Mouse (Mus musculus): Measurements from ENCODE around the gene Gna12. TPM values are rescaled to one million over a fixed set of nuclear protein-coding genes. Genes with fewer than 3 reads are reported as not detected.

Gene Gna12
- polyA plus RNA-seq (2015; fragmentation: Nextera tagmentation; extraction: Ambion mirVana): 9.3 and 11.0 TPM in 2 replicates

DNA sequence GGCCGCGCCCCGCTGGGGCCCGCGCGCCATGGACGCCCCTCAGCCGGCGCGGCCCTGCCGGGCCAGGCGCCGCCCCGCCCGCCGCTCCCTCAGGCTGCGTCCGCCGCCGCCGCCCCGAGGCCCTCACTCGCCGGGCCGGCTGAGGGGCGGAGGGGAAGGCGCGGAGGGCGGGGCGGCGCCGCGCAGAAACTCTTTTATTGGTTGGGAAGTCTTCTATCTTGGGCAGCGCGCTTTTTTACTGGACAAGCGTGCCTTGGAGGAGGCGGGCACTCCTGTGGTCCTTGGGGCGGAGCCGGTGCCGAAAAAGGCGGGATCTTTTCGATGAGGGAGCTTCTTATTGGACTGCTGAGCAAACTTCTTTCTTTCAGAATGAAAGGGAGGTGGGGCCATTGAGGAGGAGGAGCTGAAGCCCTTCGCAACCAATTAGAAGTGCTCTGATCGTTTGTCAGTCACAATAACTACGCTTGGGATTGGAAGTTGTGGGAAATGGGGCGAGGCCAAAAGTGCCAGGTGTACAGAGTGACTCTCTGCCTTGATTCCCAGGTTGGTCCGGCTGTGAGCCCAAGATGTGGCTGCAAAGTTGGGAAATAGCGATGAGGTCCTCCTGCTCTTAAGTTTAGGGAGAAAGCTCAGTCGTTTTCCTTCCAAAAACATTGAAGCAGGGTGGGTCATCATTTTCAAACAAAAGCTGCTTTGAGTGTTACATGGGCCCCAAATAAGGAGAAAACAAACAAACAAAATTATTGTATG lies at the start of gene Gna12:
Gene Gna12 (minus strand): TSS at position 118 of the 750 bp plus-strand sequence.
- ATAC-seq: peak; percentile 98
- peak within 1 kb of the TSS; percentile 95 for H3K4me2 ChIP-seq (ENCODE audit: low read length)
- H3K27me3 ChIP-seq (ENCODE audit: control insufficient read depth, insufficient read depth, low read depth, low read length): no peaks in the 10 kb centered on the region
- under 1% methylated on average over 25 of the region's 49 CpGs for WGBS
- H3K4me1 ChIP-seq (ENCODE audit: control insufficient read depth, insufficient read depth, low read length): peaks cover 33% of the 10 kb centered on the region
- H3K36me3 ChIP-seq (ENCODE audit: control insufficient read depth, insufficient read depth, low read length): no peaks in the 10 kb centered on the region
- peak within 1 kb of the TSS; percentile 83 for H3K4me3 ChIP-seq (ENCODE audit: low read depth, low read length)
- H3K27ac ChIP-seq (ENCODE audit: low read length): peak within 1 kb of the TSS; percentile 79
- H3K9ac ChIP-seq (ENCODE audit: low read depth, low read length): peak within 1 kb of the TSS; percentile 82
- no peaks in the 10 kb centered on the region for H3K9me3 ChIP-seq (replicated peaks; ENCODE audit: control insufficient read depth, low read length, poor library complexity, severe bottlenecking)

DNA sequence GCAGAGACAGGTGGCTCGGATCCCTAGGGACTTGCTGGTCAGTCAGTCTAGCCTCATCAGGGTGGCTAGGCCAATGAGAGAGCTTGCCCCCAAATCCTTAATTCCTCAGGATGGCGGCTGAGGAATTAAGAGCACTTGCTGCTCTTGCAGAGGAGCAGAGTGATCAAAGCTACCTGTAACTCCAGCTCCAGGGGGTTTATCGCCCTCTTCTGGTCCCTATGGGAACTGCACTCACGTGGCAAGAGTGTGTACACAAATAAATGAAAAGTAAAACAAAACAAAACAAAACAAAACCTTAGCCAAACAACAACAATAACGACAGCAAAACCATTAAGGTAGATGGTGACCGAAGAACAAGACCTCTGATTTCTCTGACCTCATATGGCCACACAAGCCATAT lies 48.4 kb upstream of the Gna12 start:
- ATAC-seq: no peak
- no peak overlapping the region for H3K27ac ChIP-seq (ENCODE audit: low read length)
- H3K9ac ChIP-seq (ENCODE audit: low read depth, low read length): no peak overlapping the region
- no peaks in the 10 kb centered on the region for H3K9me3 ChIP-seq (replicated peaks; ENCODE audit: control insufficient read depth, low read length, poor library complexity, severe bottlenecking)
- no peaks in the 10 kb centered on the region for H3K4me1 ChIP-seq (ENCODE audit: control insufficient read depth, insufficient read depth, low read length)
- 74% methylated on average over 6 of the region's 6 CpGs for WGBS
- H3K4me2 ChIP-seq (ENCODE audit: low read length): no peak overlapping the region
- no peak overlapping the region for H3K4me3 ChIP-seq (ENCODE audit: low read depth, low read length)
- no peaks in the 10 kb centered on the region for H3K27me3 ChIP-seq (ENCODE audit: control insufficient read depth, insufficient read depth, low read depth, low read length)
- no peaks in the 10 kb centered on the region for H3K36me3 ChIP-seq (ENCODE audit: control insufficient read depth, insufficient read depth, low read length)

DNA sequence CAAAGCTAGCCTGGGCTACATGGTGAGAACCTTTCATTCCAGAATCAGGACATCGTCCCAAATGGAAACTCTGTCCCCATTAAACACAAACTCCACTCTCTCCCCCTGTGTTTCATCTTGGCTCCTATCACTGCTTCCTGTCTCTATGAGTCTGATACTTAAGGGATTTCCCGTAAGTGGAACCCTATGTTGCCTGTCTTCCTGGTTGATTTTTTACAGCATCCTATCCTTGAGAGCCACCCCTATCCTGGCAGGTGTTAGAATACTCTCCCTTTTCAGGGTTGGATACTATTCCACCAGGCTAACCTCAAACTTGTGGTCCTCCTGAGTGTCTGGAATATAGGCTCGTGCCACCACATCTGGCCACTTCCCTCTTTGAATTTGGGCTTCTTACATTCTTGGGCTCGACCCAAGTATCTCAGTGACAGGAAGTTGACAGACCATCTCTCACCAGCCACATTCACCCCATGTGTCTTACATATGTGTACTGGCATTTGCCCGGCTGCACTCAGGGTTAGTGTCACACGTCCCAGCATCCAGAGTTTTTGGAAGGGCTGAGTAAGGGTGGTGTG lies 43.6 kb upstream of the Gna12 start:
- Histone ChIP-seq H3K4me3 (ENCODE audit: low read depth, low read length) (no peak overlapping the region), H3K4me2 (ENCODE audit: low read length) (no peak overlapping the region), H3K27ac (ENCODE audit: low read length) (no peak overlapping the region), H3K9me3 (replicated peaks; ENCODE audit: control insufficient read depth, low read length, poor library complexity, severe bottlenecking) (no peaks in the 10 kb centered on the region), H3K4me1 (ENCODE audit: control insufficient read depth, insufficient read depth, low read length) (peaks cover 8% of the 10 kb centered on the region), H3K27me3 (ENCODE audit: control insufficient read depth, insufficient read depth, low read depth, low read length) (no peaks in the 10 kb centered on the region), H3K9ac (ENCODE audit: low read depth, low read length) (no peak overlapping the region), H3K36me3 (ENCODE audit: control insufficient read depth, insufficient read depth, low read length) (no peaks in the 10 kb centered on the region)
- ATAC-seq: no peak
- 84% methylated on average over 6 of the region's 6 CpGs for WGBS

DNA sequence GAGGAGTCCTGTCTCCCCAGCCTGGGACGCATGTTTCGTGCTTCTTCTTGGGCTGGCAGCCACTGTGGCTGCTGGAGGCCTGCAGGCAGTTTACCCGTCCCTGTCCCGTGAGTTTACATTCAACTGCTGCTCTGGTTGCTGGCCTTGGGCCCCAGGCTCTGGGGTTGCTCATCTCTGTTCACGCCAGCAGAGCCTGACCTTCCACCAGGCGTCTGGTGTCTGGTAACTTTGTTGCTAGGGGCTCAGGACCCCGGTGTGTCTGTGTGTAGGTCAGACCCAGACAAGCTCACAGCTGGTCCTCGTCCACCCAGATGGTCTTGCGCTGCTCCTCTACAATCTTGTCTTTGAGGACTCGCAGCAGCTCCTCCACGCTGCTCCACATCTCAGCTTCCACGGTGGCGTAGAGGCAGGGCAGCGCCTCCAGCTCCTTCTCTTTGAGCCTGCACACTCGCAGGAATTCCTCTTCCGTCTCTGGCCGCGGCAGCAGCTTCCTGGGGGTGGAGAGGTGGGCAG lies 42.9 kb upstream of the Gna12 start:
- Histone ChIP-seq H3K4me3 (ENCODE audit: low read depth, low read length) (no peak overlapping the region), H3K9ac (ENCODE audit: low read depth, low read length) (peak overlapping the region; percentile 37), H3K36me3 (ENCODE audit: control insufficient read depth, insufficient read depth, low read length) (no peaks in the 10 kb centered on the region), H3K4me1 (ENCODE audit: control insufficient read depth, insufficient read depth, low read length) (peaks cover 8% of the 10 kb centered on the region), H3K4me2 (ENCODE audit: low read length) (no peak overlapping the region; the same call in 1 of the 2 replicates), H3K27me3 (ENCODE audit: control insufficient read depth, insufficient read depth, low read depth, low read length) (no peaks in the 10 kb centered on the region), H3K9me3 (replicated peaks; ENCODE audit: control insufficient read depth, low read length, poor library complexity, severe bottlenecking) (no peaks in the 10 kb centered on the region), H3K27ac (ENCODE audit: low read length) (no peak overlapping the region)
- ATAC-seq: no peak
- 18% methylated on average over 18 of the region's 18 CpGs for WGBS

DNA sequence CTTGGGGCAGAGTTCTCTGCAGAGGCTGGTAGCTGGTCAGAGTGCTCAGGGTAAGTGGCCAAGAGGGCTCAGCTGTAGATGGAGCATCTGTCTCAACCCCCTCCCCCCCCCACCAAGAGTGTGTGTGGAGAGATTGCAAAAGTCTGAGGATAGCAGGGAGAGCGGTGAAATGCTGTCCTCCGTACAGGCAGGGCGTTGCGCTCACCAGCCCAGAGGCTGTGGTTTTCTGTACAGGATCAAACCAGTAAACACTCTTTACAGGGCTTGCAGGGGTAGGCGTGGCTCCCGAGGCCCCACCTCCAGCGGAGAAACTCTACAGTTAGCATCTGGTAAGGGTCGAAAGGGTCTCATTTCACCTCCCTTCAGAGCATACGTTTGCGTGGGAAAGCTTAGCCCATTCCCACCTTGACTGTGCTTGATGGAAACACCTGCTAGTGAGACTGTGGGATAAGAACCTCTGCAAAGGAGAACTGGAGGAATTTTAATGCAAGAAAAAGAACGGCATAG lies 42.4 kb upstream of the Gna12 start:
- H3K9ac ChIP-seq (ENCODE audit: low read depth, low read length): peak overlapping the region; percentile 37; the same call in 1 of the 2 replicates
- H3K4me2 ChIP-seq (ENCODE audit: low read length): no peak overlapping the region
- WGBS: 25% methylated on average over 11 of the region's 11 CpGs
- ATAC-seq: no peak
- no peak overlapping the region for H3K27ac ChIP-seq (ENCODE audit: low read length)
- H3K36me3 ChIP-seq (ENCODE audit: control insufficient read depth, insufficient read depth, low read length): no peaks in the 10 kb centered on the region
- no peak overlapping the region for H3K4me3 ChIP-seq (ENCODE audit: low read depth, low read length)
- peaks cover 8% of the 10 kb centered on the region for H3K4me1 ChIP-seq (ENCODE audit: control insufficient read depth, insufficient read depth, low read length)
- no peaks in the 10 kb centered on the region for H3K9me3 ChIP-seq (replicated peaks; ENCODE audit: control insufficient read depth, low read length, poor library complexity, severe bottlenecking)
- no peaks in the 10 kb centered on the region for H3K27me3 ChIP-seq (ENCODE audit: control insufficient read depth, insufficient read depth, low read depth, low read length)

DNA sequence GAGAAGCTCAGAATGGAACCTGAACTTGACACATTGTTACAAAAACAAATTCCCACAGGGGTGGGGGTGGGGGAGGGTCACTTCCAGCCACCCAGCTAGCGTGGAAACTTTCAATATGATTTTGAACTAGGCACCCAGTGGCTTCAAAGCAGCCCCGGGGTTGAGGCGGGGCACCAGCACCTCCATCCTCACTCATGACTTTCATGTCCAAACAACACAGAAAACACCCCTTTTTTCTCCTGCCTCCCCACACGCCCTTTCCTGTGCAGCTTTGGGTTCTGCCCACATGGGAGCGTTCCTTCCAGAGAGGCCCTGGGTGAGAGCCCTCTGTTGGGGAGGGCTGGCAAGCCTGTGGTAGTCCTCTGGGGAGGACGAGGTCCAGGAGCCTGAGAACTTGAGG lies 41.0 kb upstream of the Gna12 start:
- Histone ChIP-seq H3K27ac (ENCODE audit: low read length) (no peak overlapping the region), H3K36me3 (ENCODE audit: control insufficient read depth, insufficient read depth, low read length) (no peaks in the 10 kb centered on the region), H3K9ac (ENCODE audit: low read depth, low read length) (no peak overlapping the region), H3K4me3 (ENCODE audit: low read depth, low read length) (no peak overlapping the region), H3K4me1 (ENCODE audit: control insufficient read depth, insufficient read depth, low read length) (peaks cover 8% of the 10 kb centered on the region), H3K27me3 (ENCODE audit: control insufficient read depth, insufficient read depth, low read depth, low read length) (no peaks in the 10 kb centered on the region), H3K9me3 (replicated peaks; ENCODE audit: control insufficient read depth, low read length, poor library complexity, severe bottlenecking) (no peaks in the 10 kb centered on the region), H3K4me2 (ENCODE audit: low read length) (no peak overlapping the region)
- 74% methylated on average over 6 of the region's 6 CpGs for WGBS
- no peak for ATAC-seq

DNA sequence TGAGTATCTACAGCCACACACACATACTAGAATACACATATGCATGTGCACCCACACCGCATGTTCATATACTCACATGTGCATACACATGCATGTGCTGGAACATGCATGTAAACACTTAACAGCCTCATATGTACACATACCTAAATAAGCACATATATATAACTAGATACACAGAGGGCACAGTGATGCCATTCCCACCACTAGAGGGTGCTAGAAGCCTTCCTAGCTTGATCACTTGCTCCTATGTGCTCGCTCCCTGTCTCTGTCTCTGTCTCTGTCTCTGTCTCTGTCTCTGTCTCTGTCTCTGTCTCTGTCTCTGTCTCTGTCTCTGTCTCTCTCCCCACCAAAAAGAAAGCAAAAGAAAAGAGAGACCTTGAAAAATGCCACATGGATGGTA lies 38.8 kb upstream of the Gna12 start:
- Histone ChIP-seq H3K36me3 (ENCODE audit: control insufficient read depth, insufficient read depth, low read length) (no peaks in the 10 kb centered on the region), H3K4me3 (ENCODE audit: low read depth, low read length) (no peak overlapping the region), H3K4me1 (ENCODE audit: control insufficient read depth, insufficient read depth, low read length) (peaks cover 8% of the 10 kb centered on the region), H3K9ac (ENCODE audit: low read depth, low read length) (no peak overlapping the region), H3K27me3 (ENCODE audit: control insufficient read depth, insufficient read depth, low read depth, low read length) (no peaks in the 10 kb centered on the region), H3K27ac (ENCODE audit: low read length) (no peak overlapping the region), H3K9me3 (replicated peaks; ENCODE audit: control insufficient read depth, low read length, poor library complexity, severe bottlenecking) (no peaks in the 10 kb centered on the region), H3K4me2 (ENCODE audit: low read length) (no peak overlapping the region)
- no peak for ATAC-seq
- WGBS: 56% methylated on average over 2 of the region's 2 CpGs

DNA sequence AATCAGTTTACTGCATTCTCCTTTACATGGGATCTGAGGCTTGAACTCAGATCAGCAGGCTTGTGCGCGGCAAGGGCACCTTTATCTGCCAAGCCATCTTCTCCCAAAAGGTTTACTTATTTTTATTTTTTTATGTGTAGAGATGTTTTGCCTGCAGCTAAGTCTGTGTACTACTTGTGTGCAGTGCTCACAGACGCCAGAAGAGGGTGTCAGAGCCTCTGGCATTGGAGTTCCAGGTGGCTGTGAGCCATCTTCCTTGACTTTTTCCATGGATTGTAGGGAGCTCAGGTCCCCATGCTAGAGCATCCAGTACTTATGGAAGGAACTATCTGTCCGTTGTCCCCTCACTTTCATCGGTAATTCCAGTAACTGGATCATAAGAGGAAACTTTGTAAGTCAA lies 29.5 kb upstream of the Gna12 start:
- H3K27me3 ChIP-seq (ENCODE audit: control insufficient read depth, insufficient read depth, low read depth, low read length): no peaks in the 10 kb centered on the region
- H3K4me2 ChIP-seq (ENCODE audit: low read length): no peak overlapping the region
- ATAC-seq: no peak
- H3K4me1 ChIP-seq (ENCODE audit: control insufficient read depth, insufficient read depth, low read length): no peaks in the 10 kb centered on the region
- H3K9me3 ChIP-seq (replicated peaks; ENCODE audit: control insufficient read depth, low read length, poor library complexity, severe bottlenecking): no peaks in the 10 kb centered on the region
- no peaks in the 10 kb centered on the region for H3K36me3 ChIP-seq (ENCODE audit: control insufficient read depth, insufficient read depth, low read length)
- no peak overlapping the region for H3K27ac ChIP-seq (ENCODE audit: low read length)
- H3K9ac ChIP-seq (ENCODE audit: low read depth, low read length): no peak overlapping the region
- 88% methylated on average over 5 of the region's 5 CpGs for WGBS
- H3K4me3 ChIP-seq (ENCODE audit: low read depth, low read length): no peak overlapping the region

DNA sequence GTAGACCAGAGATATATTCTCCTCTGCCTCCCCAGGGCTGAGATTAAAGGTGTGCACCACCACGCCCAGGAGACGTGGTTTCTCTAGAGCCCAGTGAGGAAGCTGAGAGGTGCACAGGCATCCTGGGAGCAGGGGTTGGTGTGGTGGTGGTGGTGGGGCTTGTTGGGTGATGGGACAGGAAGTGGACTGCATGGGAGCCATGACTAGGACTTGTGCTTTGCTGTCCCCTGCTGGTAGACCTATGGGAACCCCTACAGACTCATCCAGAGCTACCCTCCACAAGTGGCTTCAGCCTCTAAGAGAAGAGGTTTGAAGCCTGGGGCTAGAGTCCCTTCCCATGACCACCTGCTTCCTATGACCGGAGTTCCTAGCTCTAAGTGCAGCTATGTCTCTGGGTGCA lies 28.1 kb upstream of the Gna12 start:
- Histone ChIP-seq H3K4me3 (ENCODE audit: low read depth, low read length) (no peak overlapping the region), H3K4me1 (ENCODE audit: control insufficient read depth, insufficient read depth, low read length) (no peaks in the 10 kb centered on the region), H3K4me2 (ENCODE audit: low read length) (no peak overlapping the region), H3K27me3 (ENCODE audit: control insufficient read depth, insufficient read depth, low read depth, low read length) (no peaks in the 10 kb centered on the region), H3K9me3 (replicated peaks; ENCODE audit: control insufficient read depth, low read length, poor library complexity, severe bottlenecking) (no peaks in the 10 kb centered on the region), H3K36me3 (ENCODE audit: control insufficient read depth, insufficient read depth, low read length) (no peaks in the 10 kb centered on the region), H3K27ac (ENCODE audit: low read length) (no peak overlapping the region), H3K9ac (ENCODE audit: low read depth, low read length) (no peak overlapping the region)
- no peak for ATAC-seq
- 92% methylated on average over 3 of the region's 3 CpGs for WGBS
